Mouse (Mus musculus): Measurements from ENCODE around the gene Ckap2. TPM values are rescaled to one million over a fixed set of nuclear protein-coding genes. Genes with fewer than 3 reads are reported as not detected.
A peak's percentile ranks its signal among the peaks of the same experiment; 100 is the strongest.

Gene Ckap2
- total and polyA plus RNA-seq, 2 experiments from 2014 or later: 15.0 to 30.0 TPM

GRCm38 (mm10) chr8:22124220-22125152, 61.1 kb downstream of the Ckap2 start, which contains the start of gene Nek5:
Gene Nek5 (minus strand): TSS chr8:22125053.
- Histone ChIP-seq H3K4me2 (ENCODE audit: low read depth, low read length) (peak within 1 kb of the TSS; percentile 67), H3K9ac (replicated peaks; ENCODE audit: low read depth, low read length) (no peak within 1 kb of the TSS; the same call in 1 of the 2 replicates), H3K4me1 (ENCODE audit: control insufficient read depth, insufficient read depth) (no peaks in the 10 kb centered on the region), H3K36me3 (replicated peaks; ENCODE audit: control insufficient read depth, insufficient read depth, low read length) (peaks cover 27% of the 10 kb centered on the region), H3K27ac (ENCODE audit: low read depth) (no peak within 1 kb of the TSS), H3K27me3 (ENCODE audit: control insufficient read depth, insufficient read depth, low read length) (no peaks in the 10 kb centered on the region), H3K9me3 (replicated peaks; ENCODE audit: control insufficient read depth, low read length) (no peaks in the 10 kb centered on the region), H3K4me3 (ENCODE audit: low read depth, low read length) (peak within 1 kb of the TSS; percentile 45)
- ATAC-seq (ENCODE audit: insufficient read depth, low read depth) (peak; percentile 76), DNase-seq (ENCODE audit: low spot score) (peak; percentile 16)
- WGBS: 2% methylated on average over 29 of the region's 29 CpGs
- peak; percentile 57 for TF ChIP-seq CTCF (IDR thresholded peaks at IDR 0.05; ENCODE audit: low read depth)
- TF ChIP-seq EP300 (IDR thresholded peaks at IDR 0.05; ENCODE audit: low read depth): no peak

Other genes starting within 250 kb of the Ckap2 start
- gene Defb35, start 247.5 kb downstream of the Ckap2 start, total RNA-seq (2014; rRNA removed; ENCODE audit: low replicate concordance): not detected in 2 replicates
- gene Defb35, start 247.5 kb downstream of the Ckap2 start, polyA plus RNA-seq (2015; fragmentation: Nextera tagmentation; extraction: Ambion mirVana): not detected in 2 replicates
- gene Defb13, start 239.1 kb downstream of the Ckap2 start, total RNA-seq (2014; rRNA removed; ENCODE audit: low replicate concordance): not detected in 2 replicates
- gene Defb13, start 239.1 kb downstream of the Ckap2 start, polyA plus RNA-seq (2015; fragmentation: Nextera tagmentation; extraction: Ambion mirVana): not detected in 2 replicates
- gene Fam90a1a, start 227.1 kb downstream of the Ckap2 start, total RNA-seq (2014; rRNA removed; ENCODE audit: low replicate concordance): not detected in 2 replicates
- not detected in 2 replicates for gene Fam90a1a, start 227.1 kb downstream of the Ckap2 start, polyA plus RNA-seq (2015; fragmentation: Nextera tagmentation; extraction: Ambion mirVana)
- gene Ccdc70, start 216.0 kb downstream of the Ckap2 start, total RNA-seq (2014; rRNA removed; ENCODE audit: low replicate concordance): not detected in 2 replicates
- gene Ccdc70, start 216.0 kb downstream of the Ckap2 start, polyA plus RNA-seq (2015; fragmentation: Nextera tagmentation; extraction: Ambion mirVana): not detected in 2 replicates
- 0.50 and 1.2 TPM in 2 replicates for gene Atp7b, start 125.5 kb downstream of the Ckap2 start, total RNA-seq (2014; rRNA removed; ENCODE audit: low replicate concordance)
- 0.12 and 0.22 TPM in 2 replicates for gene Atp7b, start 125.5 kb downstream of the Ckap2 start, polyA plus RNA-seq (2015; fragmentation: Nextera tagmentation; extraction: Ambion mirVana)
- gene Alg11, start 125.1 kb downstream of the Ckap2 start, total RNA-seq (2014; rRNA removed; ENCODE audit: low replicate concordance): 16.3 and 46.8 TPM in 2 replicates
- gene Alg11, start 125.1 kb downstream of the Ckap2 start, polyA plus RNA-seq (2015; fragmentation: Nextera tagmentation; extraction: Ambion mirVana): 7.5 and 8.2 TPM in 2 replicates
- gene Nek5, start 60.8 kb downstream of the Ckap2 start, total RNA-seq (2014; rRNA removed; ENCODE audit: low replicate concordance): not detected in 2 replicates
- 0.18 and 0.43 TPM in 2 replicates for gene Nek5, start 60.8 kb downstream of the Ckap2 start, polyA plus RNA-seq (2015; fragmentation: Nextera tagmentation; extraction: Ambion mirVana)
- 1.2 and 3.8 TPM in 2 replicates for gene Nek3, start 19.4 kb downstream of the Ckap2 start, total RNA-seq (2014; rRNA removed; ENCODE audit: low replicate concordance)
- gene Nek3, start 19.4 kb downstream of the Ckap2 start, polyA plus RNA-seq (2015; fragmentation: Nextera tagmentation; extraction: Ambion mirVana): 2.7 and 3.4 TPM in 2 replicates
- 14.0 and 18.1 TPM in 2 replicates for gene Vps36, start 7.0 kb upstream of the Ckap2 start, total RNA-seq (2014; rRNA removed; ENCODE audit: low replicate concordance)
- 19.5 and 20.9 TPM in 2 replicates for gene Vps36, start 7.0 kb upstream of the Ckap2 start, polyA plus RNA-seq (2015; fragmentation: Nextera tagmentation; extraction: Ambion mirVana)
- 7.1 and 8.0 TPM in 2 replicates for gene Thsd1, start 41.5 kb upstream of the Ckap2 start, total RNA-seq (2014; rRNA removed; ENCODE audit: low replicate concordance)
- gene Thsd1, start 41.5 kb upstream of the Ckap2 start, polyA plus RNA-seq (2015; fragmentation: Nextera tagmentation; extraction: Ambion mirVana): 9.4 and 10.1 TPM in 2 replicates
- not detected in 2 replicates for gene Tpte, start 97.6 kb upstream of the Ckap2 start, total RNA-seq (2014; rRNA removed; ENCODE audit: low replicate concordance)
- not detected in 2 replicates for gene Tpte, start 97.6 kb upstream of the Ckap2 start, polyA plus RNA-seq (2015; fragmentation: Nextera tagmentation; extraction: Ambion mirVana)
- gene Slc25a15, start 212.8 kb upstream of the Ckap2 start, total RNA-seq (2014; rRNA removed; ENCODE audit: low replicate concordance): 7.9 and 8.3 TPM in 2 replicates
- 9.7 and 10.8 TPM in 2 replicates for gene Slc25a15, start 212.8 kb upstream of the Ckap2 start, polyA plus RNA-seq (2015; fragmentation: Nextera tagmentation; extraction: Ambion mirVana)
- gene Mrps31, start 225.5 kb upstream of the Ckap2 start, total RNA-seq (2014; rRNA removed; ENCODE audit: low replicate concordance): 21.7 and 27.3 TPM in 2 replicates
- 67.9 and 72.5 TPM in 2 replicates for gene Mrps31, start 225.5 kb upstream of the Ckap2 start, polyA plus RNA-seq (2015; fragmentation: Nextera tagmentation; extraction: Ambion mirVana)